Mouse (Mus musculus): ENCODE measurements around the gene Gnb4. TPM values are rescaled to one million over a fixed set of nuclear protein-coding genes. Genes with fewer than 3 reads are reported as not detected.

The Gnb4 gene
- polyA plus RNA-seq, 1 experiment = 40.9 TPM

DNA sequence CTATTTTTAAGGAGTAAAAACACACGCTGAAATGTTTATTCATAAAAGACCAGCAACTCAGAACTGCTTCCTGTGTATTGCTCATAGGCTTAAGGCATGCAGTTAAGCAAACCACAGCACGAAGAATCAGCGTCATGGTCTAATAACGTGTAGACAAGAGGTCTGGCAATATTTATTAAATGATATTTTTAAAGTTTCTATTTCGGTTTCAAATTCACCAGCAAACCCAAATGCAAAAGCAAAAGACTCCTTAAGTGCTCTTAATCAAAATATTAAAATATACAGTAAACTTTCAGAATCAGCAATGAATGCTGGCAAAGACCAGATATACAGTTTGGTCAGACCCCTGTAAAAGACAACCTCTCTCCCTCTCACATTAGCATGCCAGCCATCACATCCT lies 1.0 kb downstream of the Gnb4 start:
- no peak for DNase-seq (ENCODE audit: low spot score)

DNA sequence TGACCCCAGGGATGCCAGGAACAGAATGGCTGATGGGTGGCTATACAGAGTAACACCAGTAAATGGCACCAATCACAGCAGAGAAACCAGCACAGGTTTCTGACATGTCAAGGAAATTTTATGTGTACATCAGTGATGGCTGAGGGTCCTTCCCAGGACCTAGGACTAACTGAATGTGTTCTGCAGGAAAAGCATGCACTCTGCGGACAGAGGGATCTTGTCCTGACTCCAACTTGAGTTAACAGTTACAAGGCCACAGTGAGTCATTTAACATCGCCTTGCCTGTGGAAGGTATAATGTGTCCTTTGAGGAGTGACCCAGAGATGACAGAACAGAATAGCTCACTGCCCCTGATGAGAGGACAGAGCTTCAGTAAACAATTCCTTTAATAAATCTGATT lies 1.6 kb downstream of the Gnb4 start:
- DNase-seq (ENCODE audit: low spot score) = no peak

DNA sequence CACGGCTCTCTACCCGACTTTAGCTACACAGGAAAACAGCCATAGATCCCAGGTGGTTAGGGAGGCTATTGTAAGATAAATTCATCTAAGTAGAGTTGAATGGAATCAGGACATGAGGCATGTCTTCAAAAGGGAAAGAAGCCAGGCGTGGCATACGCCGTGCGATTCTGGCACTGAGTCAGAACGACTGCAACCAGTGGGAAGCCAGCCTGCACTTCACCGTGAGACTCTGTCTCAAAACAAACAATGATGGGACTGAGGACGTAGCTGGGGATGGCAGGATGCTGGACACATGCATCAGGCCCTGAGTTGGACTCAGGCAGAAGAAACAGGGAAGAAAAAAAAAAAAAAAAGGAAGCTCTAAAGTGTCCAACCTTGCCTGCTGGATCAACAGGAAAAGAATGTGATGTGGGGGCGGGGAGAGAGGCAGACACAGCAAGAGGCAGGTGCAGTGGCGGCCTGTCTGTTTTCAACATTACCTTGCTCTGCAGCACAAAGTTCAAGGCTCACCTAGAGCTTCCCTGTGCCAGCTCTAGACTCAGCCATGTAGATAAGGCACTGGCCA lies 4.7 kb downstream of the Gnb4 start:
- DNase-seq (ENCODE audit: low spot score) = no peak

- DNase-seq (ENCODE audit: low spot score) = no peak
Observed at GRCm38 (mm10) chr3:32610560-32610959, 5.8 kb downstream of the Gnb4 start.

DNA sequence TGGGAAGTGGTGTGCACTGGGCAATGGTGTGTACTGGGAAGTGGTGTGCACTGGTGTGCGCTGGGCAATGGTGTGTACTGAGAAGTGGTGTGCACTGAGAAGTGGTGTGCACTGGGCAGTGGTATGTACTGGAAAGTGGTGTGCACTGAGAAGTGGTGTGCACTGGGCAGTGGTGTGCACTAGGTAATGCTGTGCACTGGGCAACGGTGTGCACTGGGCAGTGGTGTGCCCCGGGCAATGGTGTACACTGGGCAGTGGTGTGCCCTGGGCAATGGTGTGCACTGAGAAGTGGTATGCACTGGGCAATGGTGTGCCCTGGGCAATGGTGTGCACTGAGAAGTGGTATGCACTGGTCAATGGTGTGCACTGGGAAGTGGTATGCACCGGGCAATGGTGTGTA lies 7.2 kb downstream of the Gnb4 start:
- no peak for DNase-seq (ENCODE audit: low spot score)

- DNase-seq (ENCODE audit: low spot score) = no peak
Observed at GRCm38 (mm10) chr3:32601055-32601454, 15.3 kb downstream of the Gnb4 start.

GRCm38 (mm10) chr3:32599328-32599727 lies 17.1 kb downstream of the Gnb4 start:
- no peak for DNase-seq (ENCODE audit: low spot score)

DNA sequence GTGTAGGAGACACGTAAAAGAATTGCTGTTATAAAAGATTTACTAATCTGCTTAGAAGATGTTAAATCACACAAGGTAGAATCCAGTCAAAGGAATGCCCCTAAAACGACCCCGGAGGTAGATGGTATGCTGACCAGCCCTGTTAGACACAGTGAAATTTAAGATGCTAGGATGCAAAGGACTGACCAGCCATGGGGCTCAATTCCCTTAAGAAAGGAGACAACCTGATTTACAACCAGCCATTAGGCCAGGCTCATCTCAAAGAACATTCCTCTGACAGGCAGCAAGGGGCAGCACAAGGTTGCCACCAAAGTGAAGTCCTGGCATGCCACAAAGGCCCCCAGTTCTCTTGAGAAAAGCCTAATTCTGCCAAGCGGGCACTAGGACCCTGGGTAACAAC lies 21.3 kb downstream of the Gnb4 start:
- DNase-seq (ENCODE audit: low spot score) = no peak

- no peak for DNase-seq (ENCODE audit: low spot score)
Observed at GRCm38 (mm10) chr3:32586274-32586673, 30.1 kb downstream of the Gnb4 start.

GRCm38 (mm10) chr3:32583489-32583888 lies 32.9 kb downstream of the Gnb4 start:
- DNase-seq (ENCODE audit: low spot score) = no peak

DNA sequence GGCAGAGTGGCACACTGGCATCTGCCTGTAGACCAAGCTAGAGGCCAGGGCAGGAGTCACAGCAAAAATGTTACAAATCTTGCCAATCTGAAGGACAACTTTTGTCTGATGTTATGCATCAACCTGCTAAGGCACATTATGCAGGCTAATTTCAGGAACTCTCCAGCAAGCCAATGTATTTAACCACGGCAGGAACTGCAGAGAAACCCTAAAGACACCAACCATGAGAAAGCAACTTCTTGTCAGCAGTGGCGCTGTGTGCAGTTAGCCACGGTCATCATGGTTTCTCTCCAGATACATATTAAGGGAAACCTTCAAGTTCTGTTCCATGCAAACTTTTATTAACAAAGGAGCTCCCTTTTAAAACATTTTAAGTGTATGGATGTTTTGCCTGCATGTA lies 34.5 kb downstream of the Gnb4 start:
- no peak for DNase-seq (ENCODE audit: low spot score)

DNA sequence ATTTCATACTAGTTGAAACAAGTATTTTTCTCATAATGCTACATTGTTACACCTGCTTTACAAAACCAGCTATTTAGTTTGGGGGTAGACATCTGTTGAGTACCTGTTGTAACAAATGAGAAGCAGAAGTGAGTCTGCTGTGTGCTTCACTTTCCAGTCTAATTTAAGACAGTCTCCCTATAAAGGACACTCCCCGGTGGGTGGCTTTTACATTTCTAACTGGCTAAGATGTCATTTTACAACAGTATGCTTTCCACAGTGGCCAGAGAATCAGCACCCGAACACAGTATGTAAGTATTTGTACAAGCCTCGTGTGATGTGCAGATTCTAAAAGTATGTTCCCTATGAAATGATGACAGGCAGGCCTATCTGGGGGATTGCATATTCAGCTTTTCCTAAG lies 35.6 kb downstream of the Gnb4 start:
- no peak for DNase-seq (ENCODE audit: low spot score)

GRCm38 (mm10) chr3:32578772-32579171 lies 37.6 kb downstream of the Gnb4 start:
- no peak for DNase-seq (ENCODE audit: low spot score)

- no peak for DNase-seq (ENCODE audit: low spot score)
Observed at GRCm38 (mm10) chr3:32575151-32575550, 41.2 kb downstream of the Gnb4 start.

GRCm38 (mm10) chr3:32573881-32574280 lies 42.5 kb downstream of the Gnb4 start:
- DNase-seq (ENCODE audit: low spot score) = no peak

GRCm38 (mm10) chr3:32573086-32573485 lies 43.3 kb downstream of the Gnb4 start:
- no peak for DNase-seq (ENCODE audit: low spot score)

DNA sequence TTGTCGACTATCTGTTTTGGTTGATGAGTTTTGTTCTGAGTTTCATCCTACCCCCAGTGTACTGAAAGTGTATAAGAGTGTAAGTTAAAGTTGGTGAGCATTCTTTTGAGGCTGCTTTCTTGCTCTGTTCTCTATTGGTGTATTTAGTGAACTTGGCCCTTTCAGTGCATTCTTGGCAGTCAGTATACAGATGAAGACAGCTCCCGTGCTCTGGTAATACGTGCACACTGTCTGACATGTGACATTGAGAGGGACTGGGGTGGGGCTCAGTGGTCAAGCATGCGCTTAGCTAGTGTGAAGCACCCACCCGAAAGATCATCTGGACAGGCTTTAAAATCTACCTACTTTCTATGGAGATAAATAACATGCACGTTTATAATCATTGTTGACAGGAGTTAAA lies 53.0 kb downstream of the Gnb4 start:
- DNase-seq (ENCODE audit: low spot score) = no peak

- no peak for DNase-seq (ENCODE audit: low spot score)
Observed at GRCm38 (mm10) chr3:32553061-32553460, 63.3 kb downstream of the Gnb4 start.

GRCm38 (mm10) chr3:32538091-32538490 lies 78.3 kb downstream of the Gnb4 start:
- DNase-seq (ENCODE audit: low spot score) = no peak

DNA sequence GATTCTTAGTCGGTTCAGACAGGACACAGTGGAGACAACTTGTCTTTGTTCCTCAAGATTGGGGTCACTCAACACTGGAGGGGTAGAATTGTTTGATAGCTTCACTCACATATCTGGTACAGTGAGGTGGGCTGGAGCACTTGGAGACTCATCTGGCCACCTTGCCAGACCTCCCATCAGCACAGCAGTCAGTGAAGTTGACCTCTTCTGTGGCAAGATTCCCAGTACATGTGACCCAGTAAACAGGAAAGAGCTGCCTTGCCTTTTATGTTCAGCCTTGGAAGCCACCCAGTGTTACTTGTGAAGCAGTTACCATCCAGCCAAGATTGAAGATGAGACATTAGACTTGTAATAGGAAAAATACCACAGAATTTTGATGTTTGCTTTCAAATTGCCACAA lies 78.8 kb downstream of the Gnb4 start:
- no peak for DNase-seq (ENCODE audit: low spot score)

DNA sequence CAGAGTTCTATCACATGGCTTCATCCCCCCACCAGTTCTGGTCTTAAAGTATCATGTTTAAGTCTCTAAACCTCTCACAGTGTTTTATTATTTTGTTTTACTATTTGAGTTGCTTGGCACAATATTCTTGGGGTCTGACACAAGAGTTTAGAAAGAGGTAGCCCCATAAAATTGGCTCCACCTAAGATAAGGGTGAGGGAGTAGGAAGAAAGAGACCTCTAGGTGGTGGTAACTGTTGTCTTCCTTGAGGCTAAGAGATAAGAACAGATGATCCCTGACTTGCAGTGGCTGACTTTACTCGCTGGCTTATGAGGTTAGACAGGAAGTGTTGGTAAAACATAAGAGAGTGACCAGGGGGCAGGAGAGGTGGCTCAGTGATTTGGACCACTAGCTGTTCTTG lies 80.7 kb downstream of the Gnb4 start:
- DNase-seq (ENCODE audit: low spot score) = no peak
